Mouse (Mus musculus): Measurements from ENCODE around the gene Syce3. TPM values are rescaled to one million over a fixed set of nuclear protein-coding genes. Genes with fewer than 3 reads are reported as not detected.
A peak's percentile ranks its signal among the peaks of the same experiment; 100 is the strongest.

The Syce3 gene
- polyA plus RNA-seq, 1 experiment from 2014 or later = not detected

DNA sequence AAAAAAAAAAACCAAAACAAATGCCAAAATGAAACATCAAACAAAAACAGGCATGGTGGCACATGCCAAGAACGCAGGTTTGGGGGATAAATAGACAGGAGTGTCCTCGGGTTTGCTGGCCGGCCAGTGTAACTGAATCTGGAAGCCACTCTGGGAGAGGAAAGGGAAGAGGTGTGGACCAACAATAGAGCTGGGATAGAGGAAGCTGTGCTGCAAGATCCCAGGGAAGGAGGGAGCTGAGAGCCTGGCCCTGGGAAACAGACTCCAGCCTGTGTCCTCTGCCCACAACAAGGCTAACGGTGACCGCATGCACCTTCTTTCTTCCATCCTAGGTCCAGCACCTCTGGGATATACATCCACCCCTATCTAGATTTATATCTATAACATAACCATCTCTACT lies 59.9 kb downstream of the Syce3 start:
- Histone ChIP-seq H3K36me3 (peaks cover 45% of the 10 kb centered on the region), H3K27ac (ENCODE audit: poor library complexity, severe bottlenecking) (0 out of 2 replicates have a peak overlapping the region, but pooled peaks have one; percentile 10), H3K4me3 (no peak overlapping the region), H3K4me2 (no peak overlapping the region), H3K9me3 (replicated peaks) (no peaks in the 10 kb centered on the region), H3K9ac (no peak overlapping the region), H3K4me1 (replicated peaks) (peaks cover 16% of the 10 kb centered on the region), H3K27me3 (replicated peaks) (no peaks in the 10 kb centered on the region)
- WGBS = 73% methylated on average over 5 of the region's 5 CpGs
- ATAC-seq (ENCODE audit: insufficient number of reproducible peaks, low FRiP score) = no peak

GRCm38 (mm10) chr15:89343325-89343724 lies 67.0 kb downstream of the Syce3 start:
- Histone ChIP-seq H3K36me3 (no peaks in the 10 kb centered on the region), H3K9me3 (replicated peaks) (no peaks in the 10 kb centered on the region), H3K27ac (ENCODE audit: poor library complexity, severe bottlenecking) (no peak overlapping the region), H3K4me3 (no peak overlapping the region), H3K4me2 (no peak overlapping the region), H3K4me1 (replicated peaks) (no peaks in the 10 kb centered on the region), H3K27me3 (replicated peaks) (no peaks in the 10 kb centered on the region), H3K9ac (no peak overlapping the region)
- no peak for ATAC-seq (ENCODE audit: insufficient number of reproducible peaks, low FRiP score)
- 74% methylated on average over 3 of the region's 3 CpGs for WGBS

DNA sequence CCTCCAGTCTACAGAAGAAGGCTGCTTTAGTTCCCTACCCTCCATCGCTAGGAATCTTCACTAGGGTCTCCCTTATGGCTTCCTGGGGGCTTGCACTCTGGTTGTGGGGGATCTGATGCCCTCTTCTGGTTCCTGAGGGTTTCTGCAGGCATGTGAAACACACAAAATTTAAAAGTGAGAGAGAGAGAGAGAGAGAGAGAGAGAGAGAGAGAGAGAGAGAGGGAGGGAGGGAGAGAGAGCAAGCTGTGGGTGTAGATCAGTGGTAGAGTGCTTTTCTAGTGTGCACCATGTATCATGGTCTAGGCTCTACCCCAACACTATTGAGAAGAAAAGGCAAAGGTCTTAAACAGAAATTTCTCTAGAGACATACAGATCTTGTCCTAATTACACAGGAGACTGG lies 68.6 kb downstream of the Syce3 start:
- no peaks in the 10 kb centered on the region for H3K36me3 ChIP-seq
- H3K4me3 ChIP-seq = no peak overlapping the region
- H3K9me3 ChIP-seq (replicated peaks) = 0 out of 2 replicates have a peak, but pooled peaks cover 3% of the 10 kb centered on the region
- H3K4me1 ChIP-seq (replicated peaks) = no peaks in the 10 kb centered on the region
- no peak for ATAC-seq (ENCODE audit: insufficient number of reproducible peaks, low FRiP score)
- WGBS = 45% methylated on average over 1 of the region's 1 CpGs
- no peaks in the 10 kb centered on the region for H3K27me3 ChIP-seq (replicated peaks)
- no peak overlapping the region for H3K9ac ChIP-seq
- H3K27ac ChIP-seq (ENCODE audit: poor library complexity, severe bottlenecking) = no peak overlapping the region
- no peak overlapping the region for H3K4me2 ChIP-seq

Other genes starting within 250 kb of the Syce3 start
- 124 and 130 TPM in 2 replicates for gene Plxnb2, start 229.7 kb downstream of the Syce3 start, polyA plus RNA-seq (2016; fragmentation: Nextera tagmentation; extraction: Ambion mirVana)
- 19.9 and 20.2 TPM in 2 replicates for gene Dennd6b, start 214.0 kb downstream of the Syce3 start, polyA plus RNA-seq (2016; fragmentation: Nextera tagmentation; extraction: Ambion mirVana)
- gene Ppp6r2, start 198.9 kb downstream of the Syce3 start, polyA plus RNA-seq (2016; fragmentation: Nextera tagmentation; extraction: Ambion mirVana) = 21.0 and 25.9 TPM in 2 replicates
- gene Sbf1, start 95.2 kb downstream of the Syce3 start, polyA plus RNA-seq (2016; fragmentation: Nextera tagmentation; extraction: Ambion mirVana) = 45.0 and 46.3 TPM in 2 replicates
- gene Adm2, start 87.8 kb downstream of the Syce3 start, polyA plus RNA-seq (2016; fragmentation: Nextera tagmentation; extraction: Ambion mirVana) = 0.77 and 1.0 TPM in 2 replicates
- gene Miox, start 76.1 kb downstream of the Syce3 start, polyA plus RNA-seq (2016; fragmentation: Nextera tagmentation; extraction: Ambion mirVana) = not detected in 2 replicates
- 46.9 and 49.4 TPM in 2 replicates for gene Lmf2, start 54.8 kb downstream of the Syce3 start, polyA plus RNA-seq (2016; fragmentation: Nextera tagmentation; extraction: Ambion mirVana)
- gene Ncaph2, start 54.8 kb downstream of the Syce3 start, polyA plus RNA-seq (2016; fragmentation: Nextera tagmentation; extraction: Ambion mirVana) = 112 and 116 TPM in 2 replicates
- gene Sco2, start 36.7 kb downstream of the Syce3 start, polyA plus RNA-seq (2016; fragmentation: Nextera tagmentation; extraction: Ambion mirVana) = 5.6 TPM in 2 replicates
- 1.3 and 1.6 TPM in 2 replicates for gene Tymp, start 33.5 kb downstream of the Syce3 start, polyA plus RNA-seq (2016; fragmentation: Nextera tagmentation; extraction: Ambion mirVana)
- gene Odf3b, start 31.2 kb downstream of the Syce3 start, polyA plus RNA-seq (2016; fragmentation: Nextera tagmentation; extraction: Ambion mirVana) = 0.27 and 0.44 TPM in 2 replicates
- 0.09 TPM in 1 of 2 replicates, not detected in the other for gene Klhdc7b, start 25.6 kb downstream of the Syce3 start, polyA plus RNA-seq (2016; fragmentation: Nextera tagmentation; extraction: Ambion mirVana)
- gene Cpt1b, start 15.4 kb upstream of the Syce3 start, polyA plus RNA-seq (2016; fragmentation: Nextera tagmentation; extraction: Ambion mirVana) = 138 and 149 TPM in 2 replicates
- 2.9 and 3.4 TPM in 2 replicates for gene C730034F03Rik, start 19.1 kb upstream of the Syce3 start, polyA plus RNA-seq (2016; fragmentation: Nextera tagmentation; extraction: Ambion mirVana)
- 0.59 and 0.68 TPM in 2 replicates for gene Gm44502, start 19.2 kb upstream of the Syce3 start, polyA plus RNA-seq (2016; fragmentation: Nextera tagmentation; extraction: Ambion mirVana)
- gene Chkb, start 19.4 kb upstream of the Syce3 start, polyA plus RNA-seq (2016; fragmentation: Nextera tagmentation; extraction: Ambion mirVana) = 59.6 and 67.0 TPM in 2 replicates
- 0.36 and 0.49 TPM in 2 replicates for gene Mapk8ip2, start 43.4 kb upstream of the Syce3 start, polyA plus RNA-seq (2016; fragmentation: Nextera tagmentation; extraction: Ambion mirVana)
- 14.9 and 15.0 TPM in 2 replicates for gene Arsa, start 66.9 kb upstream of the Syce3 start, polyA plus RNA-seq (2016; fragmentation: Nextera tagmentation; extraction: Ambion mirVana)
- 2.9 and 3.0 TPM in 2 replicates for gene Shank3, start 89.1 kb upstream of the Syce3 start, polyA plus RNA-seq (2016; fragmentation: Nextera tagmentation; extraction: Ambion mirVana)
- 0.29 and 0.42 TPM in 2 replicates for gene Acr, start 157.8 kb upstream of the Syce3 start, polyA plus RNA-seq (2016; fragmentation: Nextera tagmentation; extraction: Ambion mirVana)
- 20.3 and 21.1 TPM in 2 replicates for gene Rabl2, start 181.4 kb upstream of the Syce3 start, polyA plus RNA-seq (2016; fragmentation: Nextera tagmentation; extraction: Ambion mirVana)